Mouse (Mus musculus) cerebellum, adult 2 months (tissue): Measurements from ENCODE around the gene Grk1. TPM values are rescaled to one million over a fixed set of nuclear protein-coding genes. Genes with fewer than 3 reads are reported as not detected.

Experiments used
- DNase-seq, 2 experiments: peaks; one replicate each; pipeline ENCODE4 v3.0.0; 2021
- H3K27ac ChIP-seq: fragments of 200-500 bp; 2 replicates; pipeline ENCODE4 v1.5.1; 2012; ENCODE audit warnings: low read length, control low read depth, inconsistent platforms; ENCODE audit not compliant: insufficient read depth
- H3K27me3 ChIP-seq: fragments of 200-500 bp; 2 replicates; pipeline ENCODE4 v1.6.1; 2012; ENCODE audit warnings: inconsistent platforms, mild to moderate bottlenecking, low read length, moderate library complexity; ENCODE audit not compliant: control insufficient read depth, insufficient read depth
- H3K4me1 ChIP-seq: fragments of 200-500 bp; 2 replicates; pipeline ENCODE4 v1.6.1; 2011; ENCODE audit warnings: low read length; ENCODE audit not compliant: control insufficient read depth, insufficient read depth
- H3K4me3 ChIP-seq: fragments of 200-500 bp; replicated peaks from 2 replicates; pipeline ENCODE3; 2011; ENCODE audit warnings: mild to moderate bottlenecking, low read depth, low read length, control low read depth; ENCODE audit not compliant: insufficient read depth
- CTCF ChIP-seq: fragments of 200-500 bp; IDR thresholded peaks from 2 replicates; pipeline ENCODE4 v1.5.1; 2011; ENCODE audit warnings: low read depth, mild to moderate bottlenecking, control low read depth, low read length, moderate library complexity, borderline replicate concordance; ENCODE audit not compliant: insufficient read depth
- POLR2A ChIP-seq: fragments of 200-500 bp; IDR thresholded peaks from 2 replicates; pipeline ENCODE4 v1.6.1; 2011; ENCODE audit warnings: low read length, control low read depth, borderline replicate concordance; ENCODE audit not compliant: insufficient read depth
- WGBS: fragments of 180-500 bp; shearing (Covaris S2); methylation state at CpG from one replicate; pipeline ENCODE4 v1.1.7; 2018; 5-methylcytosine and 5-hydroxymethylcytosine counted together
- polyA plus RNA-seq: library from polyadenylated mRNA; depleted of rRNA; stranded (reverse); fragments of >200 nt; gene quantifications from 2 replicates; pipeline ENCODE4 v1.2.3, GENCODE M21; 2012

Gene Grk1
- polyA plus RNA-seq, 1 experiment = 0.02 TPM

GRCm38 (mm10) chr8:13451747-13452277, 46.9 kb downstream of the Grk1 start:
- Histone ChIP-seq H3K4me3 (no peak overlapping the region), H3K27ac (no peak overlapping the region), H3K27me3 (no peaks in the 10 kb centered on the region), H3K4me1 (no peaks in the 10 kb centered on the region)
- TF ChIP-seq POLR2A (no peak), CTCF (no peak)
- no peak for DNase-seq
- WGBS = 69% methylated on average over 6 of the region's 6 CpGs

GRCm38 (mm10) chr8:13454341-13455113, 49.6 kb downstream of the Grk1 start:
- 54% methylated on average over 8 of the region's 8 CpGs for WGBS
- no peaks in the 10 kb centered on the region for H3K4me1 ChIP-seq
- TF ChIP-seq CTCF = no peak
- no peak for TF ChIP-seq POLR2A
- no peak overlapping the region for H3K4me3 ChIP-seq
- no peak overlapping the region for H3K27ac ChIP-seq
- DNase-seq = no peak
- H3K27me3 ChIP-seq = no peaks in the 10 kb centered on the region

GRCm38 (mm10) chr8:13455295-13455694, 50.4 kb downstream of the Grk1 start:
- WGBS = 26% methylated on average over 2 of the region's 2 CpGs
- Histone ChIP-seq H3K27me3 (no peaks in the 10 kb centered on the region), H3K4me1 (no peaks in the 10 kb centered on the region), H3K27ac (no peak overlapping the region), H3K4me3 (no peak overlapping the region)
- peak; percentile 41 to 50 for DNase-seq
- TF ChIP-seq CTCF (peak; percentile 76), POLR2A (no peak)

- no peak overlapping the region for H3K4me3 ChIP-seq
- no peaks in the 10 kb centered on the region for H3K4me1 ChIP-seq
- no peak for DNase-seq
- no peak overlapping the region for H3K27ac ChIP-seq
- TF ChIP-seq POLR2A = no peak
- TF ChIP-seq CTCF = no peak
- 94% methylated on average over 4 of the region's 4 CpGs for WGBS
- no peaks in the 10 kb centered on the region for H3K27me3 ChIP-seq
These were observed 54.5 kb downstream of the Grk1 start for GRCm38 (mm10) chr8:13459431-13459830.

- TF ChIP-seq CTCF (no peak), POLR2A (no peak)
- Histone ChIP-seq H3K27ac (no peak overlapping the region), H3K4me3 (no peak overlapping the region), H3K27me3 (no peaks in the 10 kb centered on the region), H3K4me1 (no peaks in the 10 kb centered on the region)
- WGBS = 80% methylated on average over 17 of the region's 17 CpGs
- no peak for DNase-seq
These were observed 56.3 kb downstream of the Grk1 start for GRCm38 (mm10) chr8:13461085-13461765.

- DNase-seq = peak; percentile 57 to 77
- WGBS = 37% methylated on average over 4 of the region's 4 CpGs
These were observed 57.0 kb downstream of the Grk1 start for GRCm38 (mm10) chr8:13461843-13462242.

GRCm38 (mm10) chr8:13462392-13462791, 57.5 kb downstream of the Grk1 start:
- Histone ChIP-seq H3K27ac (no peak overlapping the region), H3K4me3 (no peak overlapping the region), H3K27me3 (no peaks in the 10 kb centered on the region), H3K4me1 (no peaks in the 10 kb centered on the region)
- WGBS = 39% methylated on average over 10 of the region's 10 CpGs
- DNase-seq = no peak
- TF ChIP-seq POLR2A = no peak
- TF ChIP-seq CTCF = no peak

More at GRCm38 (mm10) chr8:13461843-13462242, 57.0 kb downstream of the Grk1 start:
- Histone ChIP-seq H3K27ac (no peak overlapping the region), H3K27me3 (no peaks in the 10 kb centered on the region), H3K4me1 (no peaks in the 10 kb centered on the region), H3K4me3 (no peak overlapping the region)
- peak; percentile 84 for TF ChIP-seq CTCF
- no peak for TF ChIP-seq POLR2A
